Mouse (Mus musculus) liver, adult (tissue): ENCODE measurements around the gene Nat8l.

Experiments
- GATA4 ChIP-seq: IDR thresholded peaks from 2 replicates; pipeline ENCODE4 v1.6.1; 2014; ENCODE audit warnings: mild to moderate bottlenecking, low read length; ENCODE audit not compliant: insufficient replicate concordance

Nat8l gene

DNA sequence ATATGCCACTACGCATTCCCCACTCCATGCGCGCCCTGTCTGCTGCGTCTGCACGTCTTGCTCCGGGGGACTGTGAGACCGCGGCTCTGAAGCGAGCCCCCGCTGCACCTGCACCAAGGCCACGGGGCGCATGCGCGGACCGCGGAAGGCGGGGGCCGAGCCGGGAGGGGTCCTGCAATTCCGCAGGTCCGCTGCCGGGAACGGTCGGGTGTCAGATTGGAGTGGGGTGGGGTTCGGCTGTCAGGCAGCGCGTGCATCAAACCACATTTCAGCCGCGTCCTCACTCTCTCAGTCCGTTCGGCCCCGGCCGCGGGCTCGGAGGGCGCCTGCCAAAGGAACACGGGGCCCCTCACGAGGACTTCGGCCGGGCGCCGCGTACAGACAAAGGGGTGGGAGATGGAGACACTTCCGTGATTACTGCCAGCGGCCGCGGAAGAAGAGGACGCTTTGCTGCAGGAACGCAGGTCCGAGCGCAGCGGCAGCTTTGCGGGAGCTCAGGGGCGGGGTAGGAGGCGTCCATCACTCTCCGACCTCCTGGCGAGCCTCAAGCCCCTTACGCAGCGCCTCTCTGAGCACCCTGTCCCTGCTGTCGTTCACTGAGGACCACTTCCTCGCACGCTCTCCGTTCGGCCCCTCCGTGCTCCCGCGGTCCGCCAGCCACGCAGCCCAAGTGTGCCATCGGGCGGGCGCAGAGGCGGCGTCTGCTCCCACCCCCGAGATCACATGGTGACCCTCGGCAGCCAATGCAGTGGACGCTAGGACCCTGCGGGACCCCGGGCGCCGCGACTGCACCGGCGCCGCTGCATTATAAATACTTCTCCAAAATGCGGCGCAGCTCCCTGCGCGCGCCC is at the start of gene Nat8l:
TSS of gene Nat8l (plus strand) at position 142 of the 851 bp plus-strand sequence.
- TF ChIP-seq GATA4: no peak

DNA sequence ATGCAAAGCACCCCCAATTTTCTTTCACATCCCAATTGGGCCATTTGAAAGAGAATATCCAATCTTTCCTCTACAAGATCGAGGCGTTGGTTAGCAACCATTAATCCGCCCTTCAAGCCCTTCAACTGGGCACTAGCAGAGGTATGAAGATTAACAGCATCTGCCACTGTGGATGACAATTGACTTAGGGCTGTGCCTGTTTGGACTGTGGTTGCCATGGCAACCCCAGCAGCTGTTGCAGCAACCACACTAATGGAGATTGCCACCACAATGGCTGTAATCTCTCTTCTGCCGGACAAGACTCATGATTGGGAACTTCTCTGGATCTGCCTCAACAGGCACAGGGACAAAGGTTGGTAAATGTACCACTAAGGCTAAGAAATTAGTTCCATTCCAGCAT is 47.5 kb upstream of the Nat8l start:
- TF ChIP-seq GATA4: no peak

DNA sequence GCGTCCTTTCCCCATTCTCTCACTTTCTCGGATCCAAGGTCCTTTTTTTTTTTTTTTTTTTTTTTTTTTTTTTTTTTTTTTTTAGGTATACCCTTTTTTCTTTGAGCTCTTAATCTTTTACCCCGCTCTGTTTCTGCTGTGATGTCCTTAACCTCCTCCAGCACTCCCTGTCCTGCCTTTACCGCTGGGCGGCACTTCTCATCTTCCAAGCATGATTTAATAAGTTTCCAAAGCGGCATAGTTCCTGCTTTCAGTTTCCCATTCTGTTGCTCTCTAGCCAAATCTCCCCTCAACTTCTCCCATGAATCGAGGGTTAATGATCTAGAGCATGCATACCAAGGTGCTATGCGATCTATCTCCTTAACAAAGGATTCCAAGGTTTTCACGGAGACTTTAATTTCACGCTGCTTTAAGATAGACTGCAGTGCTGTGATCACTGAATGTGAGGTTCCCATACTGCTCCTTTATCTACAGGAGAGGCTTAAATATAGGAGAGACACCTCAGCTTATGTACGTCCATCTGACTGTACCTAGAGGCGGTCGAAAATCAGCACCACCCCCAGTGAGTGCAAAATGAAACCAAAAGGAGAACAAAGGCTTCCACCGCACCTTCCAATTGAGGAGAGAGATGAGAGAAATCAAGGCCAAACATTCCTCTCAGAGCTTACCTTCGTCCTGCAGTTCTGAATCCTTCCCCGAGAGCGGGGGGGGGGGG is 42.2 kb upstream of the Nat8l start:
- no peak for TF ChIP-seq GATA4

DNA sequence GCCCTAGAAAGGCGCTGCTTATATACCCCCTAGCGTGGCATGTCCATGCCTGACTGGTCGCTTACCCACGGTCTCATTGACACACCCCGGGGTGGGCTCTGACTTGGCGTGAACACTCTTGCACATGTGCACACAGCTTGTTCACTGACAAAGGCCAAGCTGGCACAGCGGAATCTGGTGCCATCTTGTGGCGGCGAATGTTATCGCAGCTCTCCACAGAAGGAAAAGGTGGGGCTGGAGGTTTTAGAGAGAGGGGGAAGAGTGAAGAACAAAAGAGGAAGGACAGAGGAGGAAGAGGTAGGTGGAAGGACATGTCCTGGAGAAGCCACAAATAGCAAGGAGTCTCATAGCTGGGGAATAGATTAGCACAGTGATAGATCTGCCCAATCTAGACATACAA is 41.4 kb upstream of the Nat8l start:
- TF ChIP-seq GATA4: no peak

DNA sequence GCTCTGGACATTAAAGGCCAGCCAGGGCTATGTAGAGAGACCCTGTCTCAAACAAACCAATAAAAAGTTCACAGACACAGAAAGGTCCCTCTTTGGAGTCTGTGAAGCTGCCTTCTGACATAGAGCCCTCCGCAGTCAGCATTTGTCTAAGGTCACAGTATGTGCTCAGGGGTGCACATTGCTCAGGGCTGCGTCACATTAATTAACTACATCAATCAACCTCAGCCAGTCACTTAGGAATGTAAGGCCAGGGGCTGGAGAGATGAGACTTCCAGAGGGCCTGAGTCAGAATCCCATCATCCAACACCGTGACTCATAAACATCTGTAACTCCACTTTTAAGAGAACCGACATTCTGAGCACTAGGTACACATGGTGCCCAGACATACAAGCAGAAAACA is 39.9 kb upstream of the Nat8l start:
- no peak for TF ChIP-seq GATA4

DNA sequence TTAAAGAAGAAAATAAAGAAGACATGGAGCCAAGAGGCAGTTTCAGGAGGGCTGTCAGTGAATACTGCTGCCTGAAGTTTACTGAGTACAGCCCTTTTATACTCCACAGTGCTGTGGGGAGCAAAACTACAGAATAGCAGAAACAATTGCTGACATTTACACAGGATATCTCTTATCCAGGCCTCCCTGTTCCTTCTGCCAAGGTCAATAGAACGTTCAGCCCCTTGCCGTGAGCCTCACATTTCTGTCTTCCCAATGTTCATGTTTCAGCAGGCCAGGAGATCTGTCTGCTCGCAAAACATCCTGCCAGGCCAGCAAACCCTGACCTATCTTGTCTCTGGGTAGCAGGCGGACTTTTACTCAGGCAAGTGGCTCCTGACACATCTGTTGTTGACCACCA is 36.4 kb upstream of the Nat8l start:
- peak; percentile 73; the same call in 1 of the 2 replicates for TF ChIP-seq GATA4

DNA sequence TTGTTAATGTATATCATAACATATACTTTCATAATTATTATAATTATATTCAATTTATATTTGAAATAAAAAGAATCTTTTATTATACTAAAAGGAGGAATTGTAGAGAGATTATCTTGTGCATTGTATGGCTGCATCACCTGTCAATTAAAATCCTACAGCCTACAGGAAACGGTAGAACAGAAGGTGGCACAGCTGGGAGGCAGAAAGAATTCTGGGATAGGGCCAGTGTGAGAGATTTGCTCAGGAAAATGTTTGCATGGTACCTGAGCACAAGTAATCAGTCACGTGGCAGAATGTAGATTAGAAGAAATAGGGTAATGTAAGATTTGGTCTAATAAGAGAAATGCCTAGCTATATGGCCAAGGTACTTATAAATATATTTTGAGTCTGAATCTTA is 21.0 kb upstream of the Nat8l start:
- no peak for TF ChIP-seq GATA4

DNA sequence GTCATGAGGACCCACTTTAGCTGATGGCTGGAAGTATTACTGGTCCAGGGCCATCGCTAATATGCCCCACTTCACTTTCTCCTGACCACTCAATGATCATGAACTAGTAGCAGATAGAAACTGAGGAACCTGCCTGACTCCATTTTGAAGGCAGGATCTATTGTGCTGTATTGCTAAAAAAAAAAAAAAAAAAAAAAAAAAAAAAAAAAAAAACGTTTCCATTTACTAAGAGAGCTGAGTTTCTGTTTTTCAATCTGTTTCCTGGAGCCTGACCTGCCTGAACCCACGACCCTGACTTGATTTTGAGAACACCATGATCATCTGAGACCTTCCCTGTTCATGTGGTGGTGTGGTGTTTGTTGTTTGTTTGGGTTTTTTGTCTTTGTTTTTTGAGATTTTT is 19.5 kb upstream of the Nat8l start:
- no peak for TF ChIP-seq GATA4

DNA sequence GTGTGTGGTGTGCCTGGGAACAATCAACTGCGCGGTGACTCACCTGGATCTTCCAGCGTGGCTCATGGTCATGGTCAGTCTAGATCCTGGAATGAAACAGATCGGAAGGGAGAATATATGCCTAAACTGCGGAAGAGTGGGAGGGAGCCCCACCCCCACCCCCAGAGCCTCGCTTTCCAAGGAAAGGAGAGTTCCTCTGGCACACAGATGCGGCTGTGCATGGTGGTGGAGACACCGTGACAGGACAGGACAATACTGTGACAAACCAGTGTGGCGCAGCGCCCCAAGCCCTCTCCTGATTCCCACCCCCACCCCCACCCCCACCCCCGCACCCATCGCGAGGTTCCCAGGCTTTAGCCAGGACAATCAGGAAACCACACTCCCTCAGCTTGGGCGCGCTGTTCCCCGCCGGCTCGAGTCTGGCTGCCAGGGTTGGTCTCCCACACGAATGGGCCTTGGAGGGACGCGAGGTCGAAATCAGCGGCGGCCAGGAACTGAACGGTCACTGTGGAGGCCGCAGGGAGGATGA is 13.0 kb upstream of the Nat8l start:
- TF ChIP-seq GATA4: no peak

DNA sequence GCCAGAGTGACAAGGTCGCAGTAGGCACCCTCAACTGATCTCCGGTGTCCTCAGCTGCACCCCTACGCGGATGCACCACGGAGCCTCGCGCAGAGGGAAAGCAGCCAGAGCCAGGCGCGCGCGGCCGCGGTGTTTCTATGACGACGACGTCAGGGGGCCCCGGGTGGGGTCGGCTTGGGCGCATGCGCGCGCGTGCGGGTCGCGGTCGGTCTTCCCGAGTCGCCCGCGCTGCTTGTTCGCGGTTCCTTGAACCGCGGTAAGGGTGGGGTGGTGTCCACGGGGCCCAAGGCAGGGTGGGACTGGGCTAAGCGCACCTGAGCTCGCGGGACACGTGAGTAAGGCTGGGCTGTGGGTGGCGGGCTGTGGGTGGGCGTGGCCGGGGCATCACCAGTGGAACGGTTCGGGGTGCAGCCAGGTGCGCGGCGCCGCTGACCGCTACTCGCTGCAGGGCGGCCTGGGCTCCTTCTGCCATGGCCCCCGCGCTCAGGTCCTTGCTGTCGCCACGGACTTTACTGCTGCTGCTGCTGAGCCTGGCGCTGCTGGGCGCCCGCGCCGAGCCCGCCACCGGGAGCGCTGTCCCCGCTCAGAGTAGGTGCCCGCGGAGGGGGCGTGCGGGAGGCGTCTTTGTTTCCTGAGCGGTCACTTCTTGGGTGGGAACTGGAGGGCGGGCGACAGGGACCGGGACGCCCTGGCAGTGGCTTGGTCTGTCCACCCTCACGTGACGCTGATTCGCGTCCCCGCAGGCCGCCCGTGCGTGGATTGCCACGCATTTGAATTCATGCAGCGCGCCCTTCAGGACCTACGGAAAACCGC is 12.3 kb upstream of the Nat8l start, which contains the start of gene Gm1673:
TSS of gene Gm1673 (plus strand) at position 125 of the 813 bp plus-strand sequence.
- TF ChIP-seq GATA4: no peak

DNA sequence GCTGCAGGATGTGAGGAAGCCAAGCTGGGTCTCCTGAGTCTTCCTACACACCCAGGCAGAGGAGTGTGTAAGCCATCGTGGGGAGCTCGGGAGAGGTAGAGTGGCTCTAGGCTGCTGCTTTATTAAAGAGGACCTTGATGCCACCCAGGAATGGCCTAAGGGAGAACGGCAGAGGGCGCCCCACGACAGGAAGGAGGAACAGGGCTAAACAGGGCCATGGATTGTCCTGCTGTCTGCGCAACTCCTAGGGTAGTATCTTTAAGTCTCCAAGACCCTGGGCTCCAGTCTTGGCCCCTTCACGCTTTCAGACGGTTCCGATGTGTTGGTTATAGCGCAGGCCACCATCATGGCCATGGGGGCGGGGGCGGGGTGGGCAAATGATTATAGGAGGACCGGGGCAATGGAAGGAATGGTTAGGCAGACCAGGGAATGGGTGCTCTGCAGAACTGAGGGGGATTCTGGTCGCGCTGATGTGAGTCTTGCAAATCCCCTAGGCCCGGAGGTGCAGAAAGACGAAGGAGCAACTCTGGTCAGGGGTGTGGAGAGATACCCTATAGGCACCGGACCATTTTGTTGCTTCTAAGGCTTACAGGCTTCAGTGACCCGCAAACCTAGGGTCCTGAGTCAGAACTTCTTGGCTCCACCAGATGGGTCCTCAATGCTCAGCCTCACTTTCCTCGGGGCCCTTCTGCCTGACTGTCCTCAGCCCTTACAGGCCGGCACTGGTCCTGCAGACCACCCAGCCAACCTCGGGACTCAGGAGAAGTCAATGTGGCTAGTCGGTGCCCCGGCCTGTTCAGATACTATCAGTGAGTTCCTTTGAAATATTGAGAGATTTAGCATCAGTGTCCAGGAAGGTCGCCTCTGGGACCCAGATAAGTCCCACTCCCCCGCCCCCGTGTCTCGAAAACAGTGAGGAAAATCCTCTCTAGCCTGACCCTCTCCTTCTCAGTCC is 836 bp upstream of the Nat8l start:
- TF ChIP-seq GATA4: no peak

DNA sequence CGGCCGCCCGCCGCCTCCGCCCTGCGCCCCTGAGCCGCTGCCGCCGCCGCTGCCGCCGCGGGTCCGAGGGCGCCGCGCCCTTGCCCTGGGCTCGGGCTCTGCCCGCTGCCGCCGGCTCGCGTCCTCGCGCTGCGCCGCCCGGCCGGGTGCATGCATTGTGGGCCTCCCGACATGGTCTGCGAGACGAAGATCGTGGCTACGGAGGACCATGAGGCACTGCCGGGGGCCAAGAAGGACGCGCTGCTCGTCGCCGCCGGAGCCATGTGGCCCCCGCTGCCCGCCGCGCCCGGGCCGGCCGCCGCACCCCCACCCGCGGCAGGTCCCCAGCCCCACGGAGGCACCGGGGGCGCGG is 886 bp downstream of the Nat8l start:
- TF ChIP-seq GATA4: no peak

DNA sequence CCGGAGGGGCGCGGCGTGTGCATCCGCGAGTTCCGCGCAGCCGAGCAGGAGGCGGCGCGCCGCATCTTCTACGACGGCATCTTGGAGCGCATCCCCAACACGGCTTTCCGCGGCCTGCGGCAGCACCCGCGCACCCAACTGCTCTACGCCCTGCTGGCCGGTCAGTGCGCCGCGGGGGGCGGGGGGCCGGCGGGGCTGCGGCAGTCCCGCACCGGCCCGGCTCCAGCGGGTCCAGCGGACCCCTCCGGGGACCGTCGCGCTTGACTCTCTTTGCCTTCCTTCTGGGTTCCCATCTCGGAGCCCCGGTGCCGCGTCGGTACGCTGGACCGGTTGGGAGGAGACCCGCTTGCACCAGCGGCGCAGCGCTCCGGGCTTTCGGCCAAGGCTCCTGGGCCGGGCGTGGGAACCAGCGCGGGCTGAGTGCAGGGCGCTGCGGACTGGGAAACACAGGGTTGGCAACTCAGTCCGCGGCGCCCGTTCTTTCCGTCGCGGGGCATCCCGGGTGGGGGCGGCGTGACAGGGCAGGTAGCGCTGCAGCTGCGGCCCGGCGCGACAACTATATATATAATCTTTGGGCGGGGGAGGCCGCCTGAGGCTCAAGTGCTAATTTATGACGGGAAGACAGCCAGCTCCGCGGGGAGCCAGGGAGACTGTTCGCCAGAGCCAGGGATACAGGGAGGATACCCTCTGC is 1.4 kb downstream of the Nat8l start:
- TF ChIP-seq GATA4: no peak
